Mouse (Mus musculus): ENCODE data around the gene M1ap.
A peak's percentile ranks its signal among the peaks of the same experiment; 100 is the strongest.

The M1ap gene

GRCm38 (mm10) chr6:83058725-83059124 is 112.0 kb downstream of the M1ap start:
- no peak for TF ChIP-seq GATA4 (IDR thresholded peaks at IDR 0.05; ENCODE audit: insufficient replicate concordance, low read length)

- no peak for TF ChIP-seq GATA4 (IDR thresholded peaks at IDR 0.05; ENCODE audit: insufficient replicate concordance, low read length)
Measured at GRCm38 (mm10) chr6:83065995-83066394, 119.3 kb downstream of the M1ap start.

GRCm38 (mm10) chr6:83066441-83066840 is 119.7 kb downstream of the M1ap start:
- no peak for TF ChIP-seq GATA4 (IDR thresholded peaks at IDR 0.05; ENCODE audit: insufficient replicate concordance, low read length)

- no peak for TF ChIP-seq GATA4 (IDR thresholded peaks at IDR 0.05; ENCODE audit: insufficient replicate concordance, low read length)
Measured at GRCm38 (mm10) chr6:83068221-83068620, 121.5 kb downstream of the M1ap start.

- no peak for TF ChIP-seq GATA4 (IDR thresholded peaks at IDR 0.05; ENCODE audit: insufficient replicate concordance, low read length)
Measured at GRCm38 (mm10) chr6:83068706-83069487, 122.2 kb downstream of the M1ap start.

GRCm38 (mm10) chr6:83069488-83070246 is 123.0 kb downstream of the M1ap start:
- no peak for TF ChIP-seq GATA4 (IDR thresholded peaks at IDR 0.05; ENCODE audit: insufficient replicate concordance, low read length)

- no peak for TF ChIP-seq GATA4 (IDR thresholded peaks at IDR 0.05; ENCODE audit: insufficient replicate concordance, low read length)
Measured at GRCm38 (mm10) chr6:83070247-83070310, 123.4 kb downstream of the M1ap start, which contains the start of gene Tlx2. Gene Tlx2 (minus strand): TSS chr6:83070293.

GRCm38 (mm10) chr6:83070311-83071219 is 123.9 kb downstream of the M1ap start:
- no peak for TF ChIP-seq GATA4 (IDR thresholded peaks at IDR 0.05; ENCODE audit: insufficient replicate concordance, low read length)

- no peak for TF ChIP-seq GATA4 (IDR thresholded peaks at IDR 0.05; ENCODE audit: insufficient replicate concordance, low read length)
Measured at GRCm38 (mm10) chr6:83071220-83071619, 124.5 kb downstream of the M1ap start.

GRCm38 (mm10) chr6:83074979-83075378 is 128.3 kb downstream of the M1ap start:
- no peak for TF ChIP-seq GATA4 (IDR thresholded peaks at IDR 0.05; ENCODE audit: insufficient replicate concordance, low read length)

GRCm38 (mm10) chr6:83077630-83078323 is 131.1 kb downstream of the M1ap start, which contains the start of gene Pcgf1:
Gene Pcgf1 (plus strand): TSS chr6:83077869.
- TF ChIP-seq GATA4 (IDR thresholded peaks at IDR 0.05; ENCODE audit: insufficient replicate concordance, low read length), result no peak

- TF ChIP-seq GATA4 (IDR thresholded peaks at IDR 0.05; ENCODE audit: insufficient replicate concordance, low read length), result peak; percentile 99; the same call in 1 of the 2 replicates
Measured at GRCm38 (mm10) chr6:83078324-83078858, 131.7 kb downstream of the M1ap start.

Data from liver, adult (tissue).